Mouse (Mus musculus) layer of hippocampus, adult 18-20 months (tissue): ENCODE data around the gene App. TPM values are rescaled to one million over a fixed set of nuclear protein-coding genes. Genes with fewer than 3 reads are reported as not detected.

ENCODE experiments used
- DNase-seq, 2 experiments: peaks; one replicate each; pipeline ENCODE4 v3.0.0; 2022; ENCODE audit warnings: low spot score in 2 of 2
- total RNA-seq, 2 experiments: library from RNA; stranded (reverse); gene quantifications; 2 replicates each; pipeline ENCODE4 v1.2.3; 2021

The App gene
- total RNA-seq, 2 experiments from 2014 or later, result 1,310 to 1,337 TPM

- no peak for DNase-seq
These were observed 21.9 kb downstream of the App start for GRCm38 (mm10) chr16:85151681-85152080.

DNA sequence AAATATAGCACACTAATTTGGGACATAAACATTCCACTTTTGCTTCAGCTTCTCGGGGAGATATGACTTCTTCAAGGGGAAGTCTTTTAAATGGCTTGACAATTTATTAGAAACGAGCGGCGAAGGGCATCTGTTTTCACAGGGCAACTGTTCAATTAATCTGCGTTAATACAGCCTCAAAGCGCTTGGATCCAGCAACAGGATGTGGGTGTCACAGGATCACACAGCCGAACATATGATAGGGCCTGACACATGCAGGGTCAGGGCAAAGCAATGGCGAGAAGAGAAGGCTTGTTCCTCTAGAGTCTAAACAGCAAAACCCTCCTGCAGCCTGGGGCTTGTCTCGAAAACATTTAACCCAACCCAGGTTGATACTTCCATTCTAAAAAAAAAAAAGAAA, 22.7 kb downstream of the App start:
- no peak for DNase-seq

DNA sequence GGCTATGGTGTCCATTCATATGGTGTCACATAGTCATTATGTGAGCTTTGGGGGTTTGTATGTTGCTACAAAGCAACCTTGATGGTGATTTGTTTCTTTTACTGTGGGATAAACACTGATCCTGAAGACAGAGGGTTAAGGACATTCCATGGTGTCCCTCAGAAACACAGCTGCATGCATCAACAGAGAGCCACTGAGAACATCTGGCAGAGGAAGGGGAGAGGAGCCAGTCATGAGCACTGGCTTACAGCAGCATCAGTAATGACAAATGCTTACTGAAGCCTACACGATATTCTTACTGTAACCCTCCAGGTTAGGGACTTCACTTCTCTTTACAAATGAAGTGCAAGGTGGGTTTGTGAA, 24.1 kb downstream of the App start:
- DNase-seq, result no peak

GRCm38 (mm10) chr16:85148615-85149508, 24.7 kb downstream of the App start:
- no peak for DNase-seq

- DNase-seq, result no peak
These were observed 26.1 kb downstream of the App start for GRCm38 (mm10) chr16:85147440-85147839.

DNA sequence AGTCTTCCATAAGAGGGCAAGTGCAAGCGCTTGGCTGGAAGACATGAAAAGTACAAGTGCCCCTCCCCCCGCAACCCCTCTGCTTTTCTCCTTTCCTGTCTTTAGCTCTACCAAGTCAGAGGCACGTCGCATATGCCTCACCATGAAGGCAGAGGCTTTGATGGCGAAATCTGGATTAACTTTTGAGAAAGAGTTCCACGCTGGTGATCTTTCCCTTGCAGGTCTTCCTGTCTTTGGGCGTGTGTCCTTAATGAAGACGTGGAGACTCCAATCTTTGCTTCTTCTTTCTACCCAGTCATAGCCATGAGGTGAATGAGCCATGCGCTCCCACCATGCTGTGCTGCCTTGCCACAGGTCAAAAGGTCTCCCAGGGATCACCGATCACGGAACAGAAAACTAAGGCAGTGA, 27.8 kb downstream of the App start:
- no peak for DNase-seq

- no peak for DNase-seq
These were observed 28.2 kb downstream of the App start for GRCm38 (mm10) chr16:85145369-85145768.

DNA sequence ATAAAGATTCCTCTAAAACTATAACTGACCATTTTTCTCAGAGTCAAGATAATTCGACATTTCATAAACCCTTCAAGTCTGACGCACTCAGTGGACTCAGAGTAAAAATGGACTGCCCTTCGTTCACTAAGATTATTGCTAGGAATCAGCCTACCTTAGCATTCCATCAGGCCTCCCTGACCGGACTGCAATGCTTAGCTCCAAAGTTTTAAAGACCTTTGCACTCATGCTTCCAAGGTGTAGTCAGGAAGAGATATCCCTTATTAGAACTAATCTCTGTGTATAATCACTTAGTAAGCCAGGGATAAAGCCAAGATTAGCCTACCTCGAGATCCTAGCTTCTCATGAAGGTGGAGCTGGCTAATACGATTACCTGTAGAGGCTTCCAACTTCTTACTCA, 29.2 kb downstream of the App start:
- no peak for DNase-seq

- no peak for DNase-seq
These were observed 29.7 kb downstream of the App start for GRCm38 (mm10) chr16:85143863-85144262.

DNA sequence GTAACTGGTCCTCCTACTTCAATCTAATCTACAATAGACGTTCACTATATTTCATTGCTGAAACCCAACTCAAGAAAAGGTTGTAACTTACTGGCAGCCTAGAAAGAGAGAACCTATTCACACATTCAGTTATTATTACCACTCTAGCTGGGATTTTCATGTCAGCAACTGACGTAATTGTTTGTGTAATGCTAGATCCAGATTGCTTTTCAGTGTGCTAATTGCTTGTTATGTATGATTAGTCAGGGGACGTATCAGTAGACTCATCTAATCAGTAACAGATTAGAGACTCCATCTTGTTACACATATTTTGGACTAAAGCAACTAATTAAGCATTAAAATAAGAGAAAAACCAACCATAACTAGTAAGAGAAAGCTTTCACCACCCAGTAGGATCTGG, 30.4 kb downstream of the App start:
- DNase-seq, result no peak

- no peak for DNase-seq
These were observed 32.2 kb downstream of the App start for GRCm38 (mm10) chr16:85141404-85141803.

DNA sequence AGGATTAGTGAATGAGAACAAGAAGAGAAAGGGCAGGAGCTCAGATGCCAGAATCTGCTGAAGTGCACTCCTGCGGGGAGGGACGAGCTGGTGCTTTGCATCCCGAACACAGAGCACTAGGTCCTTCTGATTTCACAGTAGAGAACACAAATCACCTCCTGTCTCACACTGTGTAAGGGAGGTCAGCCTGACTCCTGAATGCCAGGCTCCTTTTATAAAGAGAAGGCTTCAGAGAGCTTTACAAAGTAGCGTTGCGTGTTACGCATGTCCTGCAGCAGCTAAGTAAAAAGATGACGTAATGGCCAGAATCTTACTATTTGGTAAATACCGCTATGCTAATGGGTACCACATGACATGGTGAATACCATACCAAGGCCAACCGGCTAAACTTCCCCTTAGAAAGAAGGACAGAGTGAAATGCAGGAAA, 34.4 kb downstream of the App start:
- no peak for DNase-seq

DNA sequence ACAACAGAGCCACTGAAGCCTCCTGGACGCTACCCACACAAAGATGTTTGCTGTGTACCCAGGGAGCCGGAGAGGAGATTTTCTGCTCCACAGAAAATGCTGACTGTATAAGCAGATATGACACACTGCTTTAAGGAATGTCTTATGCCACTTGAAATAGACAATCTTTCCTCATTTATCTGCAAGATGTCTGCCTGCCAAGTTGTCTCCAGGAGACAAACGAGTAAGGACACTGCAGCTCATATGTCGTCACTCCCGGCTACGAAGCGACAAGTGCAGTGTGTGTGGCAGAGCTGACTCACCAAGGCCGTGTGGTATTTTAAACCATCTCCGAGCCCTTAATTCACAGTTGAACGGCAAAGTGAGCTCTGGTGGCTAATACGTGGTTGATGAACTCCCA, 36.2 kb downstream of the App start:
- DNase-seq, result peak; percentile 50 to 65

DNA sequence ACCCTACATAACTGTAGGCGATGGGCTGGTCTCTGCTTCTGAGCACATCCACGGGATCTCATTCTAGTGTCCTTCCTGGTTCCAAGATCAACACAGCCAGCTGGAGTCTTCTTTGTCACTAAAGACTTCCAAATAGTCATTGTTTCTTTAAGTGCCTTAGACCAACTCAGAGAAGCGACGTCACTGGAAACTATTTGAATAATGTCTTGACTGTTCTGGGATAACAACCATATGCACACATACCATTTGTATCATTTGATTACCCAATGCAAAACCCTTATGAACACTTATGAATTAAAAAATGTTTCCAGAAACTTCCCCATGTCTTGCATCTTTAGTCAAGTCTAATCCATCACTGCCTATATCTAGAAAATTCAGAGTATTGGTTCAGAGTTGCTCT, 37.5 kb downstream of the App start:
- no peak for DNase-seq

DNA sequence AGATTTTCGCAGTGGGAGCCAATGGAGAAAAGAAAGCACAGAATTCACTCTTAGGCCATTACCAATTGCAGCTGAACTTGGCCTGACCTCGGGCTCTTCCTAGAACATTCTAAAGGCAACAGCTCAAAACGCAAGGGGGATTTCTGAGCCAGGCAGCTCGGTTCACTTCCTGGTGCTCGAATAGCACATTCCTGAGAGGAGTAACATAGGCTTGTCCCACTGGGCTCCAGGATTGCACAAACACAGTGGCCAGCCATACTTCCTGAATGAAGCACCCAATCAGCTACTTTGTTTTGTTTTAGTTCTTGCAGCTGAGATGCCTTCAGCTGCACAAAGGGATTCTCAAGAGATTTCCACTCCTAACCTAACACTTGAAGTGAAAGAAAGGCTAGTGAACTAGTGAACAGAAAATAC, 40.1 kb downstream of the App start:
- no peak for DNase-seq

DNA sequence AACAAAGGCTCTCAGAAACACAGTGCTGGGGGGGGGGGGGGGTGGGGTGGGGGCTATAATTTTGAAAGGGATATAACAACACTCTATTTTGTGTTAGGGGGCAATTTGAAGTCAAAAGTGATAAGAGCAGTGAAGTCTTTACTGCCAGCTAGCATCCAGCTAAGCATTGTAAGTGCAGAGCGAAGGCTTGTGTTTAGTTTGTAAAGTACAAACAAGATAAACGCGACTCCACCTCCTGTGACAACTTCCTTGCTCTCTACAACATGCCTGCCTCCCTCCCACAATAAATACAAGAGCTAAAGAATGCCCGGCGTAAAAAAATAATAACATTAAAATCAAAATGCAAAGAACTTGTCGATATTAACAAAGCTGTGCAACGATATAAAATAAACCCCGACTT, 40.5 kb downstream of the App start:
- no peak for DNase-seq

DNA sequence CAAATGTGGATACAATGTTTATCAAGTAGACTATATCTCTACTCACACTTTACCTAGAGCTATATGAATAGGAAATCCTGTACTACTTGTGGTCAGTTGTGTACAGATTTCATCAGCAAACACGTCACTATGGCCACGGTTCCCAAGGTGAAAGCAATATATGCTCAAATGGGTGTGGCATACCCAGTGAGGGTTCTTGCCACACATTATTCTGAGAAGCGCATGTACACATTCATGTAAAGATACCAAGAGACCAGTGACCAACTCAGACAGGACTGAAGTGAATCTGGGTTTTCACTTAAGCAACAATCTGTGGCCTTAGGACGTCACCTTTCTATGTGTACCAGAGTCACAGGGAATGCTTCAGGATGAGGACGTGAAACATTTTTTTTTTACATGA, 41.4 kb downstream of the App start:
- no peak for DNase-seq

DNA sequence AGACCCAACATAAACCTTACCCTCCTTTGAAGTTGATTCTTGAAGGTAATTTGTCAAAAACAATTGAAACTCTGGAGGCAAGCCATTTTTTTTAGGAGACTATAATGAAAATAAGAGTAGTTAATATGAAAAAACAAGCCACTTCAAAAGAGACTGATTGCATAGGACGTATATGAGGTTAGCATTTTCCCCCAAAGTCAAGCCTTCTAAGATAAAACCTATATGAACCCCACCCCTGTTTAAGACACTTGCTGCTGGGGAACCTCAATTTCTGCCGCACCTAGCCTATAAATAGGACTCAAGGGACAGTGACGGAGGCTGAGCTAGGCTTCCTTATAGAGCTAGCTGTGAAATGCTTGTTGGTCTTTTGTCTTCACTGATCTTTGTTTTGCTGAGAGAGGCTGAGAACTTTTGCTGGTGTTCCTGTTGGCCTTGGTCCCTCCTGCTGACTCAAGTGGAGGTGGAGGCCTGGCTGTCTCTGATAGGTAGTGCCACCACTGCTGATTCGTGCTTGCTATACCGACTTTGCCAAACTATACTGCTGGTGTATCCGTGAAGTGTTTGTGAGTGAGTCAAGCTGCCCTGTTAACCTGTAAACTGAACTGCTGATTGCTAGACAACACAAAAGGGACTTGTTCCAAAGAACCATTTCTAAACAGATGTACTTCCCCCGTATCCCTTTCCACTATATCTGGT, 42.6 kb downstream of the App start:
- no peak for DNase-seq

GRCm38 (mm10) chr16:85128693-85129657, 44.6 kb downstream of the App start:
- DNase-seq, result no peak

GRCm38 (mm10) chr16:85128347-85128664, 45.3 kb downstream of the App start:
- no peak for DNase-seq

GRCm38 (mm10) chr16:85127661-85128346, 45.8 kb downstream of the App start:
- DNase-seq, result no peak
